Mouse (Mus musculus): ENCODE measurements around the gene Zfp706. TPM values are rescaled to one million over a fixed set of nuclear protein-coding genes. Genes with fewer than 3 reads are reported as not detected.
A peak's percentile ranks its signal among the peaks of the same experiment; 100 is the strongest.

Gene Zfp706
- total RNA-seq, 2 experiments from 2014 or later, result 210 to 244 TPM

- DNase-seq (ENCODE audit: low spot score in 2 of 2), result peak; percentile 50 to 56
- intact Hi-C loops (cut with DNase I), result loop anchor here (10.0 kb wide), 1 partner anchor 263 kb away; no protein-coding TSS in a partner anchor
Observed at GRCm38 (mm10) chr15:36987211-36987877, 20.2 kb downstream of the Zfp706 start.

DNA sequence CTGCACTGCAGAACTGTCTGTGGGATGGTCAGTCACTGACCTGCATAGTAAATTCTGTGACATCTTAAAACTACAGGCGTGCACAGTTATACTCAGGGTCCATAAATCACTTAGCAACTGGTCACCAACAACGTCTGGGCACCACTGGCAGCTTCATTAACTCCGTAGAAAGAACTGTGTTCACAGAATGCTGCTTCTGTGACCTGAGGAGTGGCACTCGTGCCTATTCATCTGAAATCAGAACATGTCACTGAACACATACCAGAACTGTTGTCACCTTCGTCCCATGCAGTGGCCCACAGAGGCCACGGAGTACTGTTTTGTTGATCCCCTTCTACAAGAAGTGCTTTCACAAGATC, 22.0 kb downstream of the Zfp706 start:
- intact Hi-C loops (cut with DNase I), result loop anchor here (10.0 kb wide), 1 partner anchor 261 kb away; no protein-coding TSS in a partner anchor
- no peak for DNase-seq (ENCODE audit: low spot score in 2 of 2)

DNA sequence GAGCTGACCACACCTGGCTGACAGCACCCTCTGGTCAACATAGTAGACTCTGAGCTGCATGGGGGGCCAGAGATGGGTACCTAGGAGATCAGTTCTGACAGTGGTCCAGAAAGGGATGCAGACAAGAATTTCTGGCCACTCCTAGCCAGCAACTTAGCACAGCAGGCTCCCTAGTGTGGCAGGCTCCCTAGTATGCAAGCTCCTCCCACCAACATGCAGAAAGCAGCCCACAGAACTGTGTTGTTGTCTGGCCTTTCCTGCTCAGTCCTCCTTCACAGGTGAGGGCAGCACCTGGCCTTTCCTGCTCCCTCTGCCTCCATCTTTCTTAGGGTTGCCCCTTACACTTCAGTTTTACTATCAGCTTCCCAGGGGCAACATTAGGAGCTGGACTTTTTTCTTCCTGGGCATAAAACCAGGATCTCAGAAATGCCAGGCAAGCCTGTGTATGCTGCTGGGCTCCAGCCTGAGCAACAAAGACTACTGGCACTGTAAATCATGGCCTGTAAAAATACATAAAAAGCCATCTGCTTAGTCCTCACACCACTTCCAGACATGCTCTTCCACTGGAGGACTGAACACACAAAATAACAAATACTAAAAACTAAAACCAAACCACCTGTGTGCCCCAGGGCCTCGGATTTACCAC, 22.5 kb downstream of the Zfp706 start:
- intact Hi-C loops (cut with DNase I), result loop anchor here (10.0 kb wide), 1 partner anchor 260 kb away; no protein-coding TSS in a partner anchor

DNA sequence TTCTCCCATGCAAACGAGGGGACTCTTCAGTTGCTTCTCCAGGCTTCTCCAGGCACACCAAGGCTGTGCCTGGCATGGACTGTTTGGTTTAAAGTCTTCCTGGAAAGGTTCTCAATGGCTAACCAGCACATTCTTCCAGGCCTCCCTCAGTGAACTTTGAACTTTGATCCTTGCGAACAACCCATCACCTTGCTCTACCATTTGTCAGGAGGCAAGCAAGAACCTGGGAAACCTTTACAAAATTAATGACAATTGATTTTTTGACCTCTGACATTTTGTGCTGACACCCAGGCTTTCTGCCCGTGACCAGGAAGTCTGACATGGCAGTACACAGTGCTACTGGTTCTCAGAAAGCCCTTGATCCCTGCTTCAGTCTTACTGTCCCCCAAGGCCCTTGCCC, 24.1 kb downstream of the Zfp706 start:
- intact Hi-C loops (cut with DNase I), result loop anchor here (10.0 kb wide), 1 partner anchor 259 kb away; no protein-coding TSS in a partner anchor
- DNase-seq (ENCODE audit: low spot score in 2 of 2), result no peak

More for the DNA sequence above, 22.5 kb downstream of the Zfp706 start:
- DNase-seq (ENCODE audit: low spot score in 2 of 2), result no peak

DNA sequence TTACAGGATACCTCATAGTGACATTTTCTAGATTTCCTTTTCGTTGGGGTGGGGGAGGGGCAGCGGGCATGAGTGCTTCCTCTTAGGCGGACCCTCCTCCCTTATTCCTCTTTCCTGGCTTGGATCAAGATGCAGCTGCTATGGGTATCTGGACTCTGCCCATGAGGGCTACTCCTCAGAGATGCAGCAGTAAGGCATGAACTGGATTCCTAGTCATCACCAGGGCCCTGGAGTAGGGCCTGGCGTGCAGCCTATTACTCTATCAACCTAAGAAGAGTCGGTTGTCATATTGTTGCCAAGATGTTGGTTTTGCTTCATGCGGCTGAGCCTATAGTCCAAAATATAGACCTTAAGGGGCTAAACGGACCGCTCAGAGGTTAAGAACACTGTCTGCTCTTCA, 27.3 kb downstream of the Zfp706 start:
- no peak for DNase-seq (ENCODE audit: low spot score in 2 of 2)
- intact Hi-C loops (cut with DNase I), result loop anchor here (10.0 kb wide), 1 partner anchor 255 kb away; no protein-coding TSS in a partner anchor

DNA sequence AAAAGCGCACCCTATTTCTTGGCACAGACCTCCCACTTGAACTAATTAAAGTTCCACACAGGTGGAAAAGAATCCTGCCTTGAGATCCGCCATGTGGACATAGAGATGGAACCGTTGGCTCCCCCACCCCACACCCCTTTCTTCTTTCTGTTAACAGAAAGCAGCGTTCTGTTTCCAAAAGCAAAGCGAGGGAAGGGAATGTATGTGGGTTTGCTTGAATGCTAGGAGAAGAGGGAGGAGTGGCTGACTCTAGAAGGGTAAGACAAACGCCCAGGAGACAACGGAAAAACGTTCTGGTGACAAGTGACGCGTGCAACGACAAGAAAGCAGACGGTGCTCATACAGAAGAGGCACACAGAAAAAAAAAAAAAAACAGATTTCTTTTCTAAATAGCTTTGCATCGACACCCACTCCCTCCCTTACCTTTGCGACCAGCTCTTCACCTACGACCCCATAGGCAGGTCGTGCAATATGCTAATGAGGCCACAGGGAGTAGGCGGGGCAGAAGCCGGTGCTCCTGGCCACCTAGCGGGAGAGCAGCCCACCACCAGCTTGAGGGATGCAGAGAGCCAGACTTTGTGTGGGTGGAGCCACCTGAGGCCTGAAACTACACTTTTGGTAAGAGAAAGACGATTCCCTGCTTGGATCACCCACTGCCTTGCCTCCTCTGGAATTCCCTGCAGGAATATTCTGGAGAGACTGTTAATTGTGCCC, 27.9 kb downstream of the Zfp706 start:
- intact Hi-C loops (cut with DNase I), result loop anchor here (10.0 kb wide), 1 partner anchor 255 kb away; no protein-coding TSS in a partner anchor
- peak; percentile 67 to 82 for DNase-seq (ENCODE audit: low spot score in 2 of 2)

GRCm38 (mm10) chr15:36979159-36979487, 28.4 kb downstream of the Zfp706 start:
- intact Hi-C loops (cut with DNase I), result no loop called here
- DNase-seq (ENCODE audit: low spot score in 2 of 2), result no peak

DNA sequence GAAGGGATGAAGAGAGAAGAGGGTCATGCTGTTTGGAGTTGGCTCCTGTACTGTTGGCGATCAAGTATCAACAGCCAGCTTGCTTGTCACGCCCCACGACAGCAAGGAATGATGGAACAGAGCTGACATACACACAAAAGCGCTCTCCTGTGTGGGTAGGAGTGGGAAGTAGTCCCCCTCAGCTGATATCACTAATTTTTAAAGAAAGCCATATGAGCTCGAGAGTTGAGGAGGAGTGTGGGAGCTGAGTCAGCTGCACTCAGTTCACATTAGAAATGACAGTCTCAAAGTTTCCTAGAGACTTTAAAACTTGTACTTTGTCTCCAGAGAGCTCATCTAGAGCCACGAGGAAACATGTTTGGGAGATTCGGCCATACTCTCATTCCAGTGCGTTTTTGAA, 29.8 kb downstream of the Zfp706 start:
- no peak for DNase-seq (ENCODE audit: low spot score in 2 of 2)
- intact Hi-C loops (cut with DNase I), result no loop called here

- no peak for DNase-seq (ENCODE audit: low spot score in 2 of 2)
- intact Hi-C loops (cut with DNase I), result no loop called here
Observed at GRCm38 (mm10) chr15:36975690-36976089, 31.9 kb downstream of the Zfp706 start.

DNA sequence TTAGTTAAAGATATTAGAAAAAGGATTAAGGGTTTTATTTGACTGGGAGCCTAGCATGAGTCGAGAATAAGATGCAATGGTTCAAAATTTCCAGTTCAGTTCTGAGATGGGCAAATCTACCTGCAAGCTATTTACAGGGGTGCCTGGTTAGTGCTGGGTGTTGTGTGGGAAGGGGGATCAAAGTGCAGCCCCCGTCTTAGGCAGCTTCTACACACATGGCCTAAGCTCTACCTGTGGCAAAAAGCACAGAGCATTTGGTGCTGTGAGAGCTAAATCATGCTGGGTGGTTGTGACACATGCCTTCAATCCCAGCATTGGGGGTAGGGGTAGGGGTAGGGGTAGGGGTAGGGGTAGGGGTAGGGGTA, 32.3 kb downstream of the Zfp706 start:
- no peak for DNase-seq (ENCODE audit: low spot score in 2 of 2)
- intact Hi-C loops (cut with DNase I), result no loop called here

DNA sequence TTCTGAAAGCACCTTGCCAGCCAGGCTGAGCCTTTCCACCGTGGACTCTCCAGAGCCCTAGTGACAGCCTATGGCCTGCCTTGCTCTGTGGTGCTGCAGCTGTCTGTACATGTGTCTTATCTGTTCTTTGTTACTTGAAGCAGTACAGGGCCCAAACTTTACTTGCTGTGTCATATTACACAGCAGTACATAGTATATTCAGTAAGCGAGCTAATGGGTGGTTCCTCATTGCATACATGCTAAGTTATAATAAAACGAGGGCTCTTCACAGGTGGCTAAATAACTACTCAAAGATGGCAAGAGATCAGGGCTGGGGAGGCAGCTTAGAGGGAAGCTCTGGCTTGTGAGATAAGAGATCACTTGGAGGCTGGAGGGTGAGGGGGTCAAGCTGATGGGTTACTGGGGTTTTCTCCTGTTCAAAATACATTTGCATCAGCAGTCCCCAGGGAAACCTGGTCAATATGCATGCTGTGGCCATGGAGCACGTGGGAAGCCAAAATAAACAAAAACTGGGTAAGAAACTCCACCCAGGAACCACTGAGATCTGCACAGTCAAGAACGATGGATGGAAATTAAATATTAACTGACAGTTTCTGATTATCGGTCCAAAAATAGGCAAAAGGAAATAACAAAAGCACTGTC, 32.8 kb downstream of the Zfp706 start:
- DNase-seq (ENCODE audit: low spot score in 2 of 2), result no peak
- intact Hi-C loops (cut with DNase I), result no loop called here

DNA sequence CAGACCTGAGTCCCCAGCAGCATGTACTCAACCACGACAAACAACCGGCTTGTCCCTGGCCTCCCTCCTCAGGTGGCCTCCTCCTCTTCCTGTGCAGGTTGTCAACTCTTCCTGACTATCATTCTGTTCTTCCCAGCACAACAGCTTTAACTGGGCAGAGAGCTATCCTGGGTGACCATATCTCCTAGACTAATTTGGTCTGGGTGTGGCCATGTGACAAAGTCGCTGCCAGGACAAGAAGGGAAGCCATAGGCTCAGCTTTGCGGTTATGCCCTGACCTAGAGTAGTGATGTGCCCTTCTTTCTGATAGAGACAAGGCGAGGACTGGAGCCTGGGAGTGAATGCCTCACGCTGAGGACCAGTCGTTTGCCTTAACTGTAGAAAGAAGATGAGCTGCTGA, 33.9 kb downstream of the Zfp706 start:
- no peak for DNase-seq (ENCODE audit: low spot score in 2 of 2)
- intact Hi-C loops (cut with DNase I), result no loop called here

DNA sequence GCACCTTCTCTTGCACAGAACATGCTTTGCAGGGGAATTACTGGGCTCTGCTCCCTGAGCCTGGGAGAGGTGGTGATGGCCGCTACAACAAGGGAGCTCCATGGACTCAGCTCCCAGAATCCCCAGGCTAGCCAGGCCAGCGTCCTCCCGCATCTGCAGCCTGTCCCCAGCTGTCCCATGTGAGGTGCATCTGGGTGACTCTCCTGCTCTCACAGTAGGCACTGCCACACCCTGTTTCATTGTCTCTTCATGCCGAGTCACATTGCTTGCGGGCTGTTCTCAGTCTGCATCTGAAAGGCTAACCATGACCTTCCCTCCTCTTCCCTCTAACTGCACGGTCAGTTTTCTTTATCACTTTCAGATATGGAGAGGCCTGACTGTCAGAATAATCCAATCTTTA, 34.3 kb downstream of the Zfp706 start:
- intact Hi-C loops (cut with DNase I), result no loop called here
- no peak for DNase-seq (ENCODE audit: low spot score in 2 of 2)

GRCm38 (mm10) chr15:36969794-36970193, 37.8 kb downstream of the Zfp706 start:
- DNase-seq (ENCODE audit: low spot score in 2 of 2), result peak in 1 of 2 experiments; percentile 80
- intact Hi-C loops (cut with DNase I), result loop anchor here (5.0 to 10.0 kb wide), 2 partner anchors 75 to 177 kb away; no protein-coding TSS in a partner anchor

- intact Hi-C loops (cut with DNase I), result loop anchor here (5.0 to 10.0 kb wide), 2 partner anchors 77 to 176 kb away; no protein-coding TSS in a partner anchor
- DNase-seq (ENCODE audit: low spot score in 2 of 2), result no peak
Observed at GRCm38 (mm10) chr15:36968295-36968694, 39.3 kb downstream of the Zfp706 start.

GRCm38 (mm10) chr15:36967381-36968211, 40.0 kb downstream of the Zfp706 start:
- intact Hi-C loops (cut with DNase I), result loop anchor here (2.0 to 10.0 kb wide), 3 partner anchors 29 to 175 kb away; no protein-coding TSS in a partner anchor
- DNase-seq (ENCODE audit: low spot score in 2 of 2), result peak; percentile 92 to 98

- DNase-seq (ENCODE audit: low spot score in 2 of 2), result peak; percentile 37 to 68
- intact Hi-C loops (cut with DNase I), result loop anchor here (2.0 to 10.0 kb wide), 3 partner anchors 28 to 175 kb away; no protein-coding TSS in a partner anchor
Observed at GRCm38 (mm10) chr15:36966940-36967339, 40.6 kb downstream of the Zfp706 start.

GRCm38 (mm10) chr15:36966466-36966865, 41.1 kb downstream of the Zfp706 start:
- peak; percentile 49 to 54 for DNase-seq (ENCODE audit: low spot score in 2 of 2)
- intact Hi-C loops (cut with DNase I), result loop anchor here (2.0 to 10.0 kb wide), 3 partner anchors 28 to 174 kb away; no protein-coding TSS in a partner anchor

GRCm38 (mm10) chr15:36965743-36966142, 41.8 kb downstream of the Zfp706 start:
- no peak for DNase-seq (ENCODE audit: low spot score in 2 of 2)
- intact Hi-C loops (cut with DNase I), result loop anchor here (2.0 to 10.0 kb wide), 3 partner anchors 27 to 173 kb away; no protein-coding TSS in a partner anchor

Measured in left cerebral cortex, postnatal 14 days (tissue).